Mouse (Mus musculus) lung, embryonic 14.5 days (tissue): ENCODE measurements at regions not wholly inside any gene's neighbourhood (a gene's known extent, or its start where the extent isn't known, plus 50 kb on each side); places are given as distances from the start of the nearest gene placed in this dataset.

Source experiments
- ATAC-seq: fragments of 200-750 bp; cut with Nextera tagmentation; 2 replicates; pipeline ENCODE4 v1.8.0; 2017; ENCODE audit warnings: mild to moderate bottlenecking, moderate TSS enrichment, moderate library complexity; ENCODE audit not compliant: insufficient read depth
- DNase-seq: peaks from one replicate; pipeline ENCODE4 v3.0.0-alpha.2; 2015
- H3K27ac ChIP-seq: fragments of 300-500 bp; sonication (generic); 2 replicates; pipeline ENCODE4 v1.5.1; 2014; ENCODE audit warnings: low read depth, mild to moderate bottlenecking, moderate library complexity
- H3K27me3 ChIP-seq: fragments of 300-500 bp; sonication (generic); 2 replicates; pipeline ENCODE4 v1.6.1; 2014; ENCODE audit warnings: low read length, control low read depth; ENCODE audit not compliant: insufficient read depth
- H3K36me3 ChIP-seq: fragments of 300-500 bp; sonication (generic); 2 replicates; pipeline ENCODE4 v1.6.1; 2014; ENCODE audit warnings: control low read depth; ENCODE audit not compliant: insufficient read depth
- H3K4me1 ChIP-seq: fragments of 300-500 bp; sonication (generic); 2 replicates; pipeline ENCODE4 v1.6.1; 2014; ENCODE audit warnings: antibody characterized with exemption, control low read depth; ENCODE audit not compliant: insufficient read depth
- H3K4me2 ChIP-seq: fragments of 300-500 bp; sonication (generic); 2 replicates; pipeline ENCODE4 v1.6.1; 2014; ENCODE audit warnings: mild to moderate bottlenecking
- H3K4me3 ChIP-seq: fragments of 300-500 bp; sonication (generic); 2 replicates; pipeline ENCODE4 v1.5.1; 2014; ENCODE audit warnings: low read depth, low read length
- H3K9ac ChIP-seq: fragments of 300-500 bp; sonication (generic); 2 replicates; pipeline ENCODE4 v1.6.1; 2014
- H3K9me3 ChIP-seq: fragments of 300-500 bp; sonication (generic); 2 replicates; pipeline ENCODE4 v1.6.1; 2016; ENCODE audit warnings: low read depth, low read length, control low read depth
- CTCF ChIP-seq: IDR thresholded peaks from 2 replicates; pipeline ENCODE4 v1.5.1; 2016; ENCODE audit warnings: antibody characterized with exemption, low read depth
- WGBS: fragments of 180-500 bp; shearing (Covaris S2); extraction: QIAGEN DNeasy Blood & Tissue Kit; methylation state at CpG from one replicate; pipeline ENCODE4 v1.1.7; 2014; 5-methylcytosine and 5-hydroxymethylcytosine counted together

GRCm38 (mm10) chr6:12171189-12171588 lies 263.6 kb downstream of the Phf14 start:
- Histone ChIP-seq H3K36me3 (no peaks in the 10 kb centered on the region), H3K9me3 (no peaks in the 10 kb centered on the region), H3K4me2 (no peak overlapping the region), H3K9ac (no peak overlapping the region), H3K27ac (no peak overlapping the region), H3K4me1 (no peaks in the 10 kb centered on the region), H3K27me3 (no peaks in the 10 kb centered on the region), H3K4me3 (no peak overlapping the region)
- no peak for ATAC-seq
- DNase-seq: peak; percentile 14
- TF ChIP-seq CTCF: no peak
- WGBS: 63% methylated on average over 2 of the region's 2 CpGs

GRCm38 (mm10) chr6:12177996-12178395 lies 270.4 kb downstream of the Phf14 start:
- Histone ChIP-seq H3K4me1 (no peaks in the 10 kb centered on the region), H3K9me3 (no peaks in the 10 kb centered on the region), H3K9ac (no peak overlapping the region), H3K4me2 (no peak overlapping the region), H3K4me3 (no peak overlapping the region), H3K27ac (no peak overlapping the region), H3K27me3 (no peaks in the 10 kb centered on the region), H3K36me3 (no peaks in the 10 kb centered on the region)
- DNase-seq: no peak
- no peak for TF ChIP-seq CTCF
- no peak for ATAC-seq

- no peaks in the 10 kb centered on the region for H3K36me3 ChIP-seq
- no peak for TF ChIP-seq CTCF
- H3K9ac ChIP-seq: no peak overlapping the region
- H3K4me3 ChIP-seq: no peak overlapping the region
- no peaks in the 10 kb centered on the region for H3K4me1 ChIP-seq
- H3K4me2 ChIP-seq: no peak overlapping the region
- 47% methylated on average over 3 of the region's 3 CpGs for WGBS
- no peaks in the 10 kb centered on the region for H3K9me3 ChIP-seq
- no peak for ATAC-seq
- no peak for DNase-seq
- no peaks in the 10 kb centered on the region for H3K27me3 ChIP-seq
- no peak overlapping the region for H3K27ac ChIP-seq
Measured at GRCm38 (mm10) chr6:12180951-12181350, 273.3 kb downstream of the Phf14 start.

- H3K9me3 ChIP-seq: no peaks in the 10 kb centered on the region
- H3K4me3 ChIP-seq: no peak overlapping the region
- H3K4me1 ChIP-seq: no peaks in the 10 kb centered on the region
- H3K9ac ChIP-seq: no peak overlapping the region
- H3K36me3 ChIP-seq: no peaks in the 10 kb centered on the region
- no peak for TF ChIP-seq CTCF
- WGBS: 56% methylated on average over 1 of the region's 1 CpGs
- no peak overlapping the region for H3K4me2 ChIP-seq
- H3K27ac ChIP-seq: no peak overlapping the region
- DNase-seq (no peak), ATAC-seq (no peak)
- no peaks in the 10 kb centered on the region for H3K27me3 ChIP-seq
Measured at GRCm38 (mm10) chr6:12210190-12210589, 302.6 kb downstream of the Phf14 start.

GRCm38 (mm10) chr6:12214526-12215177 lies 307.0 kb downstream of the Phf14 start:
- 56% methylated on average over 12 of the region's 12 CpGs for WGBS
- no peak overlapping the region for H3K4me3 ChIP-seq
- ATAC-seq: peak; percentile 83
- H3K9ac ChIP-seq: no peak overlapping the region
- H3K4me2 ChIP-seq: no peak overlapping the region
- no peaks in the 10 kb centered on the region; the same call in 1 of the 2 replicates for H3K9me3 ChIP-seq
- H3K4me1 ChIP-seq: no peaks in the 10 kb centered on the region
- H3K36me3 ChIP-seq: no peaks in the 10 kb centered on the region
- peak; percentile 91 for DNase-seq
- H3K27ac ChIP-seq: no peak overlapping the region
- TF ChIP-seq CTCF: no peak
- H3K27me3 ChIP-seq: no peaks in the 10 kb centered on the region

GRCm38 (mm10) chr6:12215178-12215553 lies 307.6 kb downstream of the Phf14 start:
- ATAC-seq (peak; percentile 83; the same call in 1 of the 2 replicates), DNase-seq (peak; percentile 62)
- no peaks in the 10 kb centered on the region for H3K4me1 ChIP-seq
- no peaks in the 10 kb centered on the region for H3K36me3 ChIP-seq
- H3K9me3 ChIP-seq: peaks cover 4% of the 10 kb centered on the region; the same call in 1 of the 2 replicates
- no peak overlapping the region for H3K27ac ChIP-seq
- TF ChIP-seq CTCF: no peak
- 25% methylated on average over 1 of the region's 1 CpGs for WGBS
- no peak overlapping the region for H3K4me2 ChIP-seq
- H3K27me3 ChIP-seq: no peaks in the 10 kb centered on the region
- no peak overlapping the region for H3K4me3 ChIP-seq
- no peak overlapping the region for H3K9ac ChIP-seq

GRCm38 (mm10) chr6:12244151-12244550 lies 336.5 kb downstream of the Phf14 start:
- TF ChIP-seq CTCF: no peak
- Histone ChIP-seq H3K27ac (no peak overlapping the region), H3K4me3 (no peak overlapping the region), H3K4me2 (no peak overlapping the region), H3K9me3 (no peaks in the 10 kb centered on the region), H3K27me3 (no peaks in the 10 kb centered on the region), H3K36me3 (no peaks in the 10 kb centered on the region), H3K9ac (no peak overlapping the region), H3K4me1 (no peaks in the 10 kb centered on the region)
- WGBS: 39% methylated on average over 1 of the region's 1 CpGs
- ATAC-seq (no peak), DNase-seq (no peak)

GRCm38 (mm10) chr6:12247975-12248374 lies 340.4 kb downstream of the Phf14 start:
- ATAC-seq: no peak
- H3K9me3 ChIP-seq: no peaks in the 10 kb centered on the region
- H3K4me3 ChIP-seq: no peak overlapping the region
- no peak overlapping the region for H3K9ac ChIP-seq
- no peak for TF ChIP-seq CTCF
- no peaks in the 10 kb centered on the region for H3K4me1 ChIP-seq
- no peaks in the 10 kb centered on the region for H3K27me3 ChIP-seq
- H3K36me3 ChIP-seq: no peaks in the 10 kb centered on the region
- DNase-seq: no peak
- H3K4me2 ChIP-seq: no peak overlapping the region
- no peak overlapping the region for H3K27ac ChIP-seq
